10 mouse cellular contexts compared by ENCODE assay signal in genomic region chr2:173352756-173353139, GRCm38 (mm10).
A peak's percentile ranks its signal among the peaks of the same experiment; 100 is the strongest.
DNase-seq lines count a peak whose midpoint lies in the region; ATAC-seq lines count a peak whose summit lies in the region.
"Had no signal": no experiment of that assay in that cellular context is flagged by ENCODE, and none has a peak within 500 bp of the region (broad histone marks: within the 10 kb centered on the region; RNA-seq: fewer than 3 reads in every experiment).

No protein-coding gene starts in this region.

- no peaks in the 10 kb centered on the region for H3K36me3 ChIP-seq in heart, embryonic 13.5 days
- H3K36me3 ChIP-seq in neural tube, embryonic 11.5 days (ENCODE audit: control insufficient read depth, insufficient read depth, low read length), result no peaks in the 10 kb centered on the region
- no peaks in the 10 kb centered on the region for H3K36me3 ChIP-seq in hindbrain, embryonic 16.5 days (ENCODE audit: control insufficient read depth, insufficient read depth, low read length)
- H3K36me3 ChIP-seq in stomach, embryonic 15.5 days, result no peaks in the 10 kb centered on the region

- H3K4me1 ChIP-seq in heart, embryonic 13.5 days, result peaks cover 46% of the 10 kb centered on the region
- H3K4me1 ChIP-seq in neural tube, embryonic 11.5 days (ENCODE audit: control insufficient read depth, insufficient read depth, low read length), result 0 out of 2 replicates have a peak, but pooled peaks cover 4% of the 10 kb centered on the region
- H3K4me1 ChIP-seq in hindbrain, embryonic 16.5 days (ENCODE audit: control insufficient read depth, insufficient read depth, low read depth, low read length), result peaks cover 7% of the 10 kb centered on the region
- peaks cover 22% of the 10 kb centered on the region for H3K4me1 ChIP-seq in stomach, embryonic 15.5 days

- no peaks in the 10 kb centered on the region for H3K27me3 ChIP-seq in heart, embryonic 13.5 days (replicated peaks)
- no peaks in the 10 kb centered on the region for H3K27me3 ChIP-seq in neural tube, embryonic 11.5 days (ENCODE audit: control insufficient read depth, insufficient read depth, low read length)
- H3K27me3 ChIP-seq in hindbrain, embryonic 16.5 days (replicated peaks; ENCODE audit: control insufficient read depth, insufficient read depth, low read length), result no peaks in the 10 kb centered on the region
- no peaks in the 10 kb centered on the region for H3K27me3 ChIP-seq in stomach, embryonic 15.5 days (replicated peaks)

- H3K27ac ChIP-seq in heart, embryonic 13.5 days (replicated peaks), result peak overlapping the region; percentile 88
- H3K27ac ChIP-seq in neural tube, embryonic 11.5 days (ENCODE audit: low read depth, low read length), result 0 out of 2 replicates have a peak overlapping the region, but pooled peaks have one; percentile 49
- peak overlapping the region; percentile 55; the same call in 1 of the 2 replicates for H3K27ac ChIP-seq in hindbrain, embryonic 16.5 days (ENCODE audit: low read depth, low read length)
- H3K27ac ChIP-seq in stomach, embryonic 15.5 days, result peak overlapping the region; percentile 85

- WGBS in heart, embryonic 13.5 days, result 41% methylated on average over 3 of the region's 3 CpGs
- WGBS in neural tube, embryonic 11.5 days, result 47% methylated on average over 3 of the region's 3 CpGs
- 29% methylated on average over 3 of the region's 3 CpGs for WGBS in hindbrain, embryonic 16.5 days
- 24% methylated on average over 3 of the region's 3 CpGs for WGBS in stomach, embryonic 15.5 days

- H3K4me3 ChIP-seq in heart, embryonic 13.5 days, result no peak overlapping the region
- no peak overlapping the region for H3K4me3 ChIP-seq in neural tube, embryonic 11.5 days (ENCODE audit: low read depth, low read length)
- no peak overlapping the region for H3K4me3 ChIP-seq in hindbrain, embryonic 16.5 days (ENCODE audit: low read length)
- H3K4me3 ChIP-seq in stomach, embryonic 15.5 days (replicated peaks), result no peak overlapping the region
- H3K4me3 ChIP-seq: megakaryocyte, embryonic 14.5 days had no signal

- no peak for DNase-seq in heart, adult 11 months
- no peak for DNase-seq in neural tube, embryonic 11.5 days (ENCODE audit: low spot score)
- DNase-seq in neural tube, embryonic 10.5 days (ENCODE audit: extremely low spot score, low spot score), result no peak
- DNase-seq in urinary bladder, postnatal 14 days (ENCODE audit: low spot score), result no peak
- no peak for DNase-seq in frontal cortex, postnatal 10 days (ENCODE audit: low spot score in 2 of 2)

- ATAC-seq in heart, embryonic 13.5 days (ENCODE audit: extremely low read depth, insufficient number of reproducible peaks, low FRiP score, low TSS enrichment), result no peak
- no peak for ATAC-seq in neural tube, embryonic 11.5 days (ENCODE audit: insufficient read depth, low FRiP score, low TSS enrichment)
- no peak for ATAC-seq in hindbrain, embryonic 16.5 days
- ATAC-seq in stomach, embryonic 15.5 days (ENCODE audit: insufficient read depth, low FRiP score, low read depth), result 0 out of 2 replicates have a peak, but pooled peaks have one; percentile 2
- ATAC-seq: forebrain, embryonic 16.5 days had no signal

- 0 out of 2 replicates have a peak overlapping the region, but pooled peaks have one; percentile 37 for H3K9ac ChIP-seq in heart, embryonic 13.5 days
- no peak overlapping the region for H3K9ac ChIP-seq in neural tube, embryonic 11.5 days (ENCODE audit: low read length)
- no peak overlapping the region; the same call in 1 of the 2 replicates for H3K9ac ChIP-seq in hindbrain, embryonic 16.5 days (ENCODE audit: low read depth, low read length)
- no peak overlapping the region for H3K9ac ChIP-seq in stomach, embryonic 15.5 days

- no peaks in the 10 kb centered on the region for H3K9me3 ChIP-seq in heart, embryonic 13.5 days
- no peaks in the 10 kb centered on the region for H3K9me3 ChIP-seq in neural tube, embryonic 11.5 days (ENCODE audit: control insufficient read depth, low read length)
- no peaks in the 10 kb centered on the region for H3K9me3 ChIP-seq in hindbrain, embryonic 16.5 days (ENCODE audit: control insufficient read depth, low read length)
- H3K9me3 ChIP-seq in stomach, embryonic 15.5 days, result no peaks in the 10 kb centered on the region
- H3K9me3 ChIP-seq: megakaryocyte, embryonic 14.5 days had no signal

- peak overlapping the region; percentile 2 for H3K4me2 ChIP-seq in heart, embryonic 13.5 days
- H3K4me2 ChIP-seq in neural tube, embryonic 11.5 days (ENCODE audit: low read depth), result no peak overlapping the region
- peak overlapping the region; percentile 14 for H3K4me2 ChIP-seq in hindbrain, embryonic 16.5 days (ENCODE audit: low read length)
- no peak overlapping the region for H3K4me2 ChIP-seq in stomach, embryonic 15.5 days

Comparison
In these comparisons a context has a peak if more than half of its experiments do, and no peak if none do; other contexts are left out.
1. H3K4me2 ChIP-seq: peak in heart, embryonic 13.5 days (single experiment) and hindbrain, embryonic 16.5 days (single experiment); none in neural tube, embryonic 11.5 days (single experiment) and stomach, embryonic 15.5 days (single experiment).
2. Peak in every context shown above with its lines, with median percentiles within 50 percentile points of each other: H3K27ac ChIP-seq.